Mouse (Mus musculus) cerebellum, postnatal 14 days (tissue): ENCODE measurements around the gene Gpr153.

Experiments
- DNase-seq, 2 experiments: peaks; one replicate each; pipeline ENCODE4 v3.0.0; 2021; ENCODE audit warnings: mixed read lengths in 2 of 2

Gene Gpr153

DNA sequence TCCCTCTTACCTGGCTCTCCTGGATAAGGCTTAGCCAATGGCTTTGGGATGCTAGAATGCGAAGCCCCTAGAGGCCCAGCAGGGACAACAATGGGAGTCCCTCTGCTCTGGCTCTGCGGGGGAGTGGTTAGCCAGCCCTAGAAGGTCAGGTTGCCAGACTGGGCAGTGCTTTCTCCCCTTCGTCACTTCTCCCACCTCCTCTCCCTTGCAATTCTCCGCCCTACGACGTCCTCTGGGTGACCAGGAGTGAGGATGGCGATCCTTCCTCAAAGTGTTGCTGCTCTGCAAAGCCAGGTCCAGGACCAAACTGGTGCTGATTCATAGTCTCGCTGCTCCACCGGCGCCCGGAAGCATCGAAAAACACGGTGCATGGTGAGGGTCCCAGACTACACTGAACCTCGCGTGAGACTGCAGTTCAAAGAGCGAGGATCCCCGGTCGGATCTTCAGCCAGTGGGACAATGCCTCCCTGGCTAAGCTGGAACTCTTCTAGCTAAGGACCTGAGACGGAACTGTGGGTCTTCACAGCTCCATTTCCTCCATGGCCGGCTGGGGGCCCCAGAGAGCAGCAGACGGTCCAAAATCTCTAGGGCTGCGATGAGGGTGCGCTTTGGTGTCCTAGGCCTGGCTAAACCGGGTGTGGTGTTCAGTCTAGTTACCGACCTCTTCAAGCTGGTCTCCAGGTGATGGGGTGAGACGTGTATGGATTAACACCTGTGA lies 44.6 kb downstream of the Gpr153 start, which contains the start of gene Rnf207:
Gene Rnf207, minus strand, starts transcription at position 477 of the 718 bp plus-strand sequence.
- peak; percentile 69 to 77 for DNase-seq

GRCm38 (mm10) chr4:152321464-152321863 lies 47.4 kb downstream of the Gpr153 start:
- DNase-seq = no peak

DNA sequence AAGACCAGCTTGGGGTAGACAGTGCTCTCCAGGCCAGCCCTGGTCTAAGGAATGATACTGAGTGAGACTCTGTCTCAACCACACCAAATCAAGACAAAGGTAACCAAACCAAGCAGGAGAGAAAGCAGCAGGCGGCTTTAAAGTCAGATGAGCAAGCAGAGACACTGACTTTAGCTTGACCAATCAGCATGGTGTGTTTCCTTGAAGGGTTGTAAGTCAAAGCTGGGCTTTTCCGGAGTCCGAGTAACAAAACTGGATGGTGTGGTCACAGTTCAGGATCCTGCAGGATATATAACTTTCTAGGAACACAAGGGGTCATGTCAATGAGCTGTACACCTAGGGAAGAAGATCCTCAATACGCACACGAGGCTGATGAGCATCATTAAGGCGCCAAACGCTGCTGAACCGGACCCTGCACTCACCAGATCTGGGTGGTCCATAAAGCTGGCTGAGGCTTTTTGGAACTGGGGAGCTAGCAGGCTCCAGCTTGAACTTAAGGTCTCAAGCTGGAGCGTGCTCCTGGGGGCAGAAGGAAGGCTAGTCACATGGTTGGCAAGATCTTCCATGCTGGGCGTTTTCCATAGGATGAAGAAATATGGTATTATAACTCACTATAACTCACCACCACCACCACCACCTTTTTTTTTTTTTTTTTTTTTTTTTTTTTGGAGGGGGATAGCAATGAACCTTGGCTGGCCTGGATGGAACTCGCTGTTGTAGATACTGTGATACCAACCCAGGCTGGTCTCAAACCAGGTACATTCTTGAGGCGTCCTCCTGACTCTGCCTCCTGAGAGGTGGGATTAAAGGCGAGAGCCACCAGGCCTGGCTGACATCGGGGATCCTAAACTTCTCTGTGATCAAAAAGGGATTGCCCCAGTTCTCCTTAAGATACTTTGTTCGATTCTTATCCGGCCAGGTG lies 50.9 kb downstream of the Gpr153 start:
- no peak for DNase-seq

DNA sequence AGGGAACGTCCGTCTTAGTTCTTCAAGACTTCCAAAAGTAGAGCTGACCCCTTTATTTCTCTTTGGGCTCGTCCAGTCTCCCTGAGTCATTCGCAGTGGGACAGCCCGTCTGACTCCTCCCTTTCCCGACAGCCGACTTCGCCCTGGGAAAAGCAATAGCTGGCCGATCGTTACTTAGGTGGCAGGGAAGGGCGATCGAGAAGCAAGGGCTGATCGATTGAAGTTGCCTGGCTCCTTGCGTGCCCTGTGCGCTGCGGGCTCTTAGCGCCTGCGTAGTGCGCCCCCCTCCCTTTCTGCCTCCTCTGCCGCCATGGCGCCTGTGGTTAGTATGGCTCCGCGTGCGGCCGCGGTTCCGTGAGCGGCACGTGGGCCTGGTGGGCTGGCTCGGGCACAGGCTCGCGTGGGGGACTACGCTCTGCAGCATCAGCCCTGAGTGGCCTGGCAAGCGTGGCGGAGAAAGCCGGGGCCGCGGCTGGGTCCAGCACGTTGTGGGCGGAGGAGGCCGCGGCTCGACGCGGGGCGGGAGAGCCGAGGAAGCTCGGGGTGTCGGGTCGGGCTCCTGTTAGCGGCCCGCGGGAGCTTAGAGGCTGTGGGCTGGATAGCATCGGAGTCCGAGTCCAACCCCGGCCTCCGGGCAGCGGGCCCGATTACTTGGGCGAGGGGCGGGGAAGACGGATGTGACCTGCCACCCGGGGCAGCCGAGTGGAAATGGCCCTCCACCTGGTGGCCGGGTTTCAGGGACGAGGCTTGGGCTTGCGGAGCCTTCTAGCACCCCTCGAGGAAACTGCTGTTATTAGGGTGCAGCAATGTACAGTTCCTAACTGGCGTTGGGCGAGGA lies 51.8 kb downstream of the Gpr153 start, which contains the start of gene Rpl22:
Gene Rpl22, plus strand, starts transcription at position 169 of the 838 bp plus-strand sequence.
- DNase-seq = peak; percentile 92 to 93

GRCm38 (mm10) chr4:152326543-152326942 lies 52.5 kb downstream of the Gpr153 start:
- DNase-seq = no peak

DNA sequence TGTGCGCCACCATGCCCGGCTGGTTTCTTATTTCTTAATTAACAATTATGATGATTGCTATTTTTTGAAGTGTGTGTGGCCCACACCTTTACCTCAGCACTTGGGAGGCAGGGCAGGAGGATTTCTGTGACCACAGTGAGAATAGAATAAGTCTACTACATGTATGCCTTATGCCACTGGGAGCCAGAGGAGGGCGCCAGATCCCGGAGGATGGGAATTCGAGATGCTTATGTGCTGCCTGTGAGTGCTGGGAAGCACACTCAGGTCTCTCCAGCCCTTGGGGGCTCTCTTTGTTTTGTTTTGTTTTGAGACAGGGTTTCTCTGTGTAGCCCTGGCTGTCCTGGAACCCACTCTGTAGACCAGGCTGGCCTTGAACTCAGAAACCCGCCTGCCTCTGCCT lies 54.7 kb downstream of the Gpr153 start:
- DNase-seq = peak in 1 of 2 experiments; percentile 75

DNA sequence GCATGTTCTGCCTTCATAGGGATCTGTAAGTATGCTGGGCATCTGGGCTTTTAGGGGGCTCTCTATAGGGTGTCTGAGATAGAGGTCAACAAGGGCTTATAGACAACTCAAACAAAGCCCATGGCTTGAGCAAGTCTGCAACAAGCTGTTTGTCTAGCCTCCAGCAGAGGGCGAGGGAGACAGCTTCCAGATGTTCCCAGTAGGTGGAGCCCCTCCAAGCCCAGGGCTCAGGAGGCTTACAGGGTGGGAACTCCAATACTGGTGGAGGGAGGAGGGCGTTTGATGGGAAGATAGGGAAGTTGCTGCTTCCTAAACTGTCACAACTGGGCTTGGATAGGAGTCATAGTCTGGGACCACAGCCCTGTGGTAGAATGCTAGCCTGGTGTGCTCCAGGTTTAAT lies 58.9 kb downstream of the Gpr153 start:
- peak in 1 of 2 experiments; percentile 68 for DNase-seq

GRCm38 (mm10) chr4:152333587-152333986 lies 59.6 kb downstream of the Gpr153 start:
- no peak for DNase-seq
